Mouse (Mus musculus) left cerebral cortex, adult 8-10 months (tissue): ENCODE data around the gene Synpo2. TPM values are rescaled to one million over a fixed set of nuclear protein-coding genes. Genes with fewer than 3 reads are reported as not detected.
"Not testable (repeated sequence)": the region's sequence is repeated elsewhere in the genome, so short reads cannot be mapped to it uniquely, and the experiment has no call there.

Experiments
- DNase-seq, 2 experiments: peaks; one replicate each; pipeline ENCODE4 v3.0.0; 2022; ENCODE audit warnings: low spot score in 2 of 2
- total RNA-seq, 4 experiments: library from RNA; stranded (reverse); gene quantifications; 2 replicates each; pipeline ENCODE4 v1.2.4; 2022

The Synpo2 gene
- total RNA-seq, 4 experiments from 2014 or later, result 4.2 to 8.1 (median 4.5) TPM

GRCm38 (mm10) chr3:123131151-123131756 lies 104.7 kb downstream of the Synpo2 start:
- no peak for DNase-seq

DNA sequence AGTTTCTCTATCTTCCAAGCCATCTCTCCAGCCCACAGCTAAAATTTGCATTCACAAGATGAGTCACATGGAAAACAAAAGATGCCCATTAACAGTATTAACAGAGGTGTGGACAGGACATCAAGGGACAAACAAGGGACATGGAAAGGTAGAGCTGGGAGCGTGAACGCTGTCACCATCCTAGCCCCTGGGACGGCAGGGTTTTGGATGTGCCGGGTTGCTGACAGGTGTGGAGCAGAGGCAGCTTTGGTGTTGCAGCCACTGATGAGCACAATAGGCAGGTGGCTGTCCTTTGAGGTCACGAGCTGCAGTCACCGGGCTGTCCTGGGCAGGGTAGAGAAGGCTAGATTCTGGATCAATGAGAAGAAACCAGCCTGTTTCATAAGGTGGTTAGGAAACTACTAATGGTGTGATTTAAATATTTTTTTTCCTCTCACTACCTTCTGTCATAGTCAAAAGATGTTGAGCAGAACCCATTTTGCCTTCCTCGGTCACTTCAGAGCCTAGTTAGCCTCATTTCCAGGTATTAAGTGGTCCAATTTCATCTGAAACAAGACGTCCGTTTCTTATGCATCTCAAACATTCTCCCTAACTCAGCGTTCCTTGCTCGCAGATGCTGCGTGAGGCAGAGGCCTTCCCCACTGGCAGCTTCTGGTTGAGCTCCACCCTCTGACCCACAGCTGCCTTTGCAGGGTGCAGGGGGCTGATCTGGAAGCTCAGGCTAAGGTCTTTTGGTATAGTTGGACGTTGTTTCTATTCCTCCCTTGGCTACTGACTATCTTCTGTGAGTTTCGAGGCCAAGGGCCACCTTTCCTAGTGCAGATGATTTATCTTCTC lies 105.4 kb downstream of the Synpo2 start:
- DNase-seq, result no peak

GRCm38 (mm10) chr3:123128781-123129180 lies 107.2 kb downstream of the Synpo2 start:
- DNase-seq, result no peak

DNA sequence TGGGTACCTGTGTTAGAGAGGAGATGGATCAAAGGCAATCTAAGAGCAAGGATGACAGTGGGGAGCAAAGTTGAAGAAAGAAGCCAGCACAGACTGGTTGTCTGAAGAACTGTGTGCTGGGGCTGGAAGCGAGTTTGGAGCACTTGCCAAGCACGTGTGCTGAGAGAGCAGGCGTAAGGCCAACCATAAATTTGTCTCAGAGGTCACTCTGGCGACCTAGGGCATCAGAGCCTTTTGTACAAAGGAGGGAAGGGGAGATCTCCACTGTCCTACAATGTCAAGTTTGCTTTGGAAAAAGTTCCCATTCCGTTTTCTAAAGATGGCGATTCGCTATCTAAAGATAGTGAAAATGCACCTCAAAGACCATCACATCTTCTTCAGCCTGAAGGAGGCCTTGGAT lies 107.9 kb downstream of the Synpo2 start:
- no peak for DNase-seq

GRCm38 (mm10) chr3:123126741-123127140 lies 109.2 kb downstream of the Synpo2 start:
- DNase-seq, result not testable (repeated sequence)

- DNase-seq, result no peak
Measured at GRCm38 (mm10) chr3:123123817-123124216, 112.1 kb downstream of the Synpo2 start.

DNA sequence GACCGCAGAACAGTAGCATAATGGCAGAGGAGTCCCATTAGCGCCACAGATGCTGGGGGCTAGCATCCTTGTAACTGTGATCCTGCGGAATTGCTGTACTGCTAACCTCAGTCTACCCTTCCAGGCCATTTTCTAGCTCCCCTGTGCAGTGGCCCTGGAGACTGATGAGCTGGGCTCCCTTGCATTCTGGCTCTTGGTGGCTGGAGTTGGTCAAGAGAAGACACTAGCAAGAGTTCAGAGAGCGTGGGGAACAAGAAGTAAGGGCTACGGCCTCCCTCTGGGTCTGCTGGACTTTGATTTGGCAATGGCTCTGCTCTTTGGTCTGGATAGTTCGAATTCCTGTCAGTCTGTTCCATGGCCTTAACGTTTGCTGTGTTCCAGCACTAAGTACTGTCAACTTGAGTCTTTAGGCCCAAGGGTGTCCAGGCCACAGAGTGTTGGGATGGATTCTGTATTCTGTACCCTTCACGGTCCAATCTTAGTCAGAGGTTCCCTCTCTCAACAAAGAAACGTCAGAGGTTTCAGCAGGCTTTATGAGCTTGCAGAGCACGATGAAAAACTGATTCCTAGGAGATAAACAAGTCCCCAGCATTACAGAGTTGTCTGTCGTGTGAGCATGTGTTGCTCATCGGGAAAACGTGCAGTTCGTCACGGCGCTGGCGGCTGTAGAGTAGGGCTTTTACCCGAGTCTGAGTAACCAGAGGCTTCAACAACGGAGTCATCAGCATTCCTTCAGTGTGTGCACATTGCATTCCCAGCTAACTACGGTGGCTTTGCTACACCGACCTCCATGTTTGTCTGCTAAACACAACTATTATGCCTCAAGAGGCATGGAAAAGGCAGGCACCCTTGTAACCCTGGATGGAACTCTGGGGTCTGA lies 113.6 kb downstream of the Synpo2 start:
- DNase-seq, result no peak

DNA sequence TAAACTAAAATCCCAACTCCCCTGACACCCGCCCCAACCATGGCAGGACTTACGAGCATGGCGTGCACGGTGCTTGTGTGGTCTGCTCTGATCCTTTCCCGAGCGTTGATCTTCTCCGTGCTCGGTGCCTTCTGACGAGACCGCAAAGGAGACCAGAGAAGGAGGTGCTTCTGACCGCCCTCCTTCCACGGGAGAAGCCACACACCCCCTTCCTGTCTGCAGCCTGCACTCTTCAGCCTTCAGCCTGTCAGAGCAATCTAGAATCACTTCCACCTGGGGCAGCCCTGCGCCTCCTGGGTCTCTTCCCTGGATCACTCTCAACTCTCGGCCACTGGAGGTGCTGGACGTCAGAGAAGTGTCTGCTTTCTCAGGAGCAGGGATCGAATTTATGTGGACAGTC lies 119.0 kb downstream of the Synpo2 start:
- DNase-seq, result no peak

GRCm38 (mm10) chr3:123115770-123116527 lies 120.0 kb downstream of the Synpo2 start:
- DNase-seq, result no peak

DNA sequence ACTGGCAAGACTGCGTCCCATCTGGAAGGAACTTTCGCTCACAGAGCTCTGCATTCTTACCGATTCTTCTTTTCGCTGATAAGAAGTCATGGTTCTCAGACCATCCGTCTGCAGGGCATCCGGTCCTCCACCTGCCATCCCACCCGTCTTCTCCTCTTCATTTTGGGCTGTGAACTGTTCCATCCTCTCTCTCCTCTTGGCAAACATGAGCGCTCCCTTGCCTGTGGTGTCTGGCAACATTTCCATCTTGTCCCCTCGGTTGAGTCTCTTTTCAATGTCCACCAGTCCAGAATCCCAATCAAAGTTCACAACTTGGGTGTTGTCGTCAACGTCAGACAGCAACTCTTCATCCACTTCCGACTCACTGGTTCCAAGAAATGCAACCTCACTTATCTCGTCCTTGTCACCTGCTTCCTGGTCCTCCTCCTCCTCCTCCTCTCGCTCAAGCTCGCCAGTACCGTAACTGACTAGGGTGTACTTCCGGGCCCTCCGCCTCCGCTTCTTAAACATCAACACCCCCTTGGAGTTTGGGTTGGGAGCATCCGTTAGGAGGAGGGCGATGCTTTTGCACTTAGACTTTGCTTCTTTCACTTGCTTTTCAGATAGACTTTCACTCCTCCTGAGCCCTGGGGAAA lies 121.8 kb downstream of the Synpo2 start:
- DNase-seq, result no peak

GRCm38 (mm10) chr3:123112781-123113180 lies 123.2 kb downstream of the Synpo2 start:
- no peak for DNase-seq

- no peak for DNase-seq
Measured at GRCm38 (mm10) chr3:123111071-123111711, 124.8 kb downstream of the Synpo2 start.

DNA sequence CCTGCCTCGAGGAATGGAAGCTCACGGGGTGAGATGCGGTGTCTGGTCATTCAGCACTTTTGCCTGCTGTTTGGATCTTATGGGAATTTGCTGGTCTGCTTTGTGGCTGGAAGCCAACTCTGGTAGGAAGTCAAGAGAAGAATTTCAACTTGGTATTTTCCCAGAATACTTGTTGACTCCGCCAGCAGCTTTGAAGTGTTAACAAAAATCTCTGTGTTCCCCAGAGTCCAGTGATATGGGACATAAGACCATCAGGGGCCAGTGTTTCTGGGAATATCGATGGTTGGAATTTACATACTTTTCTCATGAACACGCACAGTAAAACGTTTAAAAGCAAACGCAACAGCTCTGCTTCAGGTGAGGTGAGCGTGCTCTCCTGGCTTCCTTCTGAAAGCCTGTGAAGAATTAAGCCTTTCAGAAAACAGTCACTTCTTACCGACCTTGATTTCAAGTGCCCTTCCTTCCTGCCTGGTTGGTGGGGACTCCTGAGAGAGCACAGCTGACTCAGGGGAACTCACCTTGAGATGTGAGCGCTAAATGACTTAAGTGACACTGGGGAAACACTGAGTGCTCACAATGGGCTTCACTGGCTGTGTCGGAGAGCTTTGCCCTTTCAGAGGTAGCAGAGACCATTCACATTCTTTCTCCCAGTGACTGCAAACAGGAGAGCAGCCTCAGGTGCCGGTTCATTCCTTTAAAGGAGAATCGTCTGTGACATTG lies 128.0 kb downstream of the Synpo2 start:
- DNase-seq, result no peak

- DNase-seq, result no peak
Measured at GRCm38 (mm10) chr3:123104325-123104724, 131.6 kb downstream of the Synpo2 start.

- DNase-seq, result peak; percentile 22 to 36
Measured at GRCm38 (mm10) chr3:123103151-123103860, 132.6 kb downstream of the Synpo2 start.

DNA sequence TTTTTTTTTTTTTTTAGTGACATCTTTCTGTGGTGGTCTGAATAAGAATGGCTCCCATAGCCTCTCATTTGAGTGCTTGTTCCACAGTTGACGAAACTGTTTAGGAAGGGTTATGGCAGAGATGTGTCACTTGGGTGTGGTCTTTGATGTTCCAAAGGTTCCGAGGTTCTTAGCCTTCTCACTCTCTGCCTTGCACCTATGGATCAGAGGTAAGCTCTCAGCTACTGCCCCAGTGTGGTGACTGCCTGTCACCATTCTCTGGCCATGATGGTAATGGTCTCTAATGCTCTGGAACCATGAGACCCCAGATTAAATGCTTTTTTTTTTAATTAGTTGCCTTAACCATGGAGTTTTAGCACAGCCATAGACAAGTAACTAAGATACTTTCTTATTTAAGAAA lies 134.2 kb downstream of the Synpo2 start:
- DNase-seq, result no peak

DNA sequence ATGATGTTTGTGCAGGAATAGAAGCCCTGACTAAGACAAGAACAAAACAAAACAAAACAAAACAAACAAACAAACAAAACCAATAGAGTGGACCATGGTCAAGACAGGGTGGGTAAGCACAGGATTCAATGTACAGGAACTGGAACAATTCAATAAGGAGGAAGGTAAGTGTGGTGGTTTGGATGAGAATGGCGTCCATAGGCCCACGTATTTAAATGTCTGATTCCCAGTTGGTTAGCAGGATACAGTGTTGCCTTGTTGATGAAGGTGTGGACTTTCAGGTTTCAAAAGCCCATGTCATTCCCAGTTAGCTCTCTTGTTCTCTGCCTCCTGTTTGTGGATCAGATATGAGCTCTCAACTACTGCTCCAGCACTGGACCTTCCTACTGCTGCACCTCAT lies 140.8 kb downstream of the Synpo2 start:
- no peak for DNase-seq

GRCm38 (mm10) chr3:123093640-123094361 lies 142.1 kb downstream of the Synpo2 start:
- no peak for DNase-seq
